Mouse (Mus musculus) embryonic fibroblast, embryonic 13.5 days (primary cell): ENCODE measurements around the gene Elovl7.

Experiments used
- CTCF ChIP-seq: IDR thresholded peaks from 2 replicates; pipeline ENCODE4 v1.5.1; 2011; ENCODE audit warnings: mild to moderate bottlenecking, control low read depth, low read length, moderate library complexity, borderline replicate concordance; ENCODE audit not compliant: insufficient read depth
- POLR2A ChIP-seq: IDR thresholded peaks from 2 replicates; pipeline ENCODE4 v1.6.1; 2011; ENCODE audit warnings: low read depth, mild to moderate bottlenecking, control low read depth, low read length, moderate library complexity

DNA sequence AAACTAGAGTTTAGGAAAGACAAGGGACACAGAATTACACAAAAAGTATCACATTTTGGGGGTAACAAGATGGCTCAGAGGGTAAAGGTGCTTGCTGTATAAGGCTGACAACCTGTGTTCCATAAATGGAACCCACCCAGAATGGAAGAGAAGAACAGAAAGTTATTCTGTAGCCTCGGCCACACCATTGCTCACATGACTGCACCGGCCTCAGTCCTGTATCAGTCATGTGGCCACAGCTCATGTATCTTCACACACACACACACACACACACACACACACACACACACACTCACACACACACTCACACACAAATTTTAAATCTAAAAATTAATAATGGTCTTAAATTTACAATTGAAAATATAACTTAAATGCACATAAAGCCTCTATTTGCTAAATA is 6.8 kb upstream of the Elovl7 start:
- no peak for TF ChIP-seq POLR2A
- no peak for TF ChIP-seq CTCF
